ENCODE assay signal across 8 mouse cellular contexts in the genomic region with DNA sequence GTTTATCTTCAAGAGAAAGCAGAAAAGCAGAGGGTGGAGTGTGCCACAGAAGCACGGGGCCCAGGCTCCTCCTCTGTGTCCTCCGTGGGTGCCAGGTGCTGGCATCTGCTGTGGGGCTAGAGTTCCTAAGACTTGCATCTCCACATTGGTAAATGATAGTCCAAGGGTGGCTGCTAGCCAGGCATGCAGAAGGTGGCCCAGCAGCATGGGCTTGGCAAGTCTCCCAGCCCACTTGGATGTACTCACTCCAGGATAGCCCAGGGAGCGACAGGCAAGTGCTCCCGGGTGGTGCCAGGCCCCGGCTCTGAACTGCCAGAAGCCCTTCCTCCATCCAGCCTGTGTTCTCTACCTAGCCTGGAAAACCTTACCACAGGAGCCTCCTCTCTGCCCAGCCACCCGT.
A peak's percentile ranks its signal among the peaks of the same experiment; 100 is the strongest.
DNase-seq lines count a peak whose midpoint lies in the region; ATAC-seq and TF ChIP-seq lines count a peak whose summit lies in the region.

No protein-coding gene starts in this region.

- no peak overlapping the region for H3K27ac ChIP-seq in embryonic facial prominence, embryonic 14.5 days (replicated peaks; ENCODE audit: low read depth, low read length)
- H3K27ac ChIP-seq in embryonic facial prominence, embryonic 10.5 days (replicated peaks) = no peak overlapping the region
- peak overlapping the region; percentile 60; the same call in 1 of the 2 replicates for H3K27ac ChIP-seq in heart, embryonic 10.5 days
- 0 out of 2 replicates have a peak overlapping the region, but pooled peaks have one; percentile 20 for H3K27ac ChIP-seq in lung, postnatal 0 days (ENCODE audit: low read length)

- ATAC-seq in embryonic facial prominence, embryonic 14.5 days (ENCODE audit: low read depth) = peak; percentile 54; the same call in 1 of the 2 replicates
- peak; percentile 13; the same call in 1 of the 2 replicates for ATAC-seq in lung, postnatal 0 days
- ATAC-seq in granulocyte monocyte progenitor cell, adult 5-6 weeks (replicated peaks; ENCODE audit: poor library complexity, severe bottlenecking) = no peak

- no peak overlapping the region for H3K4me2 ChIP-seq in embryonic facial prominence, embryonic 14.5 days (ENCODE audit: low read depth, low read length)
- H3K4me2 ChIP-seq in lung, postnatal 0 days (replicated peaks; ENCODE audit: low read depth, low read length) = no peak overlapping the region

- no peak for TF ChIP-seq CTCF in lung, postnatal 0 days (IDR thresholded peaks at IDR 0.05)

- H3K4me1 ChIP-seq in embryonic facial prominence, embryonic 14.5 days (ENCODE audit: control insufficient read depth, insufficient read depth, low read length) = peaks cover 36% of the 10 kb centered on the region
- peaks cover 10% of the 10 kb centered on the region for H3K4me1 ChIP-seq in embryonic facial prominence, embryonic 10.5 days
- peaks cover 15% of the 10 kb centered on the region; the same call in 1 of the 2 replicates for H3K4me1 ChIP-seq in heart, embryonic 10.5 days
- H3K4me1 ChIP-seq in lung, postnatal 0 days (ENCODE audit: insufficient read depth, low read depth, low read length) = peaks cover 24% of the 10 kb centered on the region

- 52% methylated on average over 6 of the region's 6 CpGs for WGBS in embryonic facial prominence, embryonic 14.5 days
- WGBS in embryonic facial prominence, embryonic 10.5 days = 88% methylated on average over 6 of the region's 6 CpGs
- WGBS in heart, embryonic 10.5 days = 83% methylated on average over 6 of the region's 6 CpGs
- WGBS in lung, postnatal 0 days = 31% methylated on average over 6 of the region's 6 CpGs

- peak; percentile 73 for DNase-seq in embryonic facial prominence, embryonic 14.5 days (ENCODE audit: low spot score)
- DNase-seq in embryonic facial prominence, embryonic 10.5 days (ENCODE audit: low spot score) = no peak
- DNase-seq in ovary, postnatal 36 days (ENCODE audit: low spot score) = peak; percentile 41
- no peak for DNase-seq in ovary, postnatal 10 days (ENCODE audit: low spot score)
- no peak for DNase-seq in heart, embryonic 10.5 days (ENCODE audit: low spot score)
- peak; percentile 48 for DNase-seq in lung, postnatal 0 days (ENCODE audit: low spot score)
- no peak for DNase-seq in frontal cortex, postnatal 14 days (ENCODE audit: low spot score in 2 of 2)

- peaks cover 9% of the 10 kb centered on the region; the same call in 1 of the 2 replicates for H3K36me3 ChIP-seq in embryonic facial prominence, embryonic 14.5 days (ENCODE audit: control insufficient read depth, insufficient read depth, low read length)
- peaks cover 40% of the 10 kb centered on the region for H3K36me3 ChIP-seq in embryonic facial prominence, embryonic 10.5 days (replicated peaks)
- H3K36me3 ChIP-seq in heart, embryonic 10.5 days = peaks cover 31% of the 10 kb centered on the region
- H3K36me3 ChIP-seq in lung, postnatal 0 days (ENCODE audit: insufficient read depth, low read length) = no peaks in the 10 kb centered on the region

- TF ChIP-seq EP300 in lung, postnatal 0 days (IDR thresholded peaks at IDR 0.05) = no peak

- no peak overlapping the region for H3K4me3 ChIP-seq in embryonic facial prominence, embryonic 14.5 days (ENCODE audit: low read depth, low read length)
- H3K4me3 ChIP-seq in embryonic facial prominence, embryonic 10.5 days = no peak overlapping the region
- H3K4me3 ChIP-seq in heart, embryonic 10.5 days = no peak overlapping the region
- no peak overlapping the region for H3K4me3 ChIP-seq in lung, postnatal 0 days (ENCODE audit: low read depth, low read length)

- H3K27me3 ChIP-seq in embryonic facial prominence, embryonic 14.5 days (replicated peaks; ENCODE audit: control insufficient read depth, insufficient read depth, low read length) = no peaks in the 10 kb centered on the region
- H3K27me3 ChIP-seq in embryonic facial prominence, embryonic 10.5 days (replicated peaks; ENCODE audit: low read depth, poor library complexity, severe bottlenecking) = no peaks in the 10 kb centered on the region
- no peaks in the 10 kb centered on the region for H3K27me3 ChIP-seq in heart, embryonic 10.5 days (ENCODE audit: insufficient read depth, poor library complexity, severe bottlenecking)
- no peaks in the 10 kb centered on the region for H3K27me3 ChIP-seq in lung, postnatal 0 days (replicated peaks; ENCODE audit: insufficient read depth, low read length)

- no peak overlapping the region for H3K9ac ChIP-seq in embryonic facial prominence, embryonic 14.5 days (ENCODE audit: low read depth, low read length)
- no peak overlapping the region for H3K9ac ChIP-seq in lung, postnatal 0 days (replicated peaks; ENCODE audit: low read depth)

- H3K9me3 ChIP-seq in embryonic facial prominence, embryonic 14.5 days (ENCODE audit: control insufficient read depth, low read length) = no peaks in the 10 kb centered on the region
- no peaks in the 10 kb centered on the region for H3K9me3 ChIP-seq in embryonic facial prominence, embryonic 10.5 days
- no peaks in the 10 kb centered on the region for H3K9me3 ChIP-seq in heart, embryonic 10.5 days
- no peaks in the 10 kb centered on the region for H3K9me3 ChIP-seq in lung, postnatal 0 days (ENCODE audit: low read length)

Comparison
In these comparisons a context has a peak if more than half of its experiments do, and no peak if none do; other contexts are left out.
1. DNase-seq: peak in embryonic facial prominence, embryonic 14.5 days (single experiment), ovary, postnatal 36 days (single experiment) and lung, postnatal 0 days (single experiment); none in embryonic facial prominence, embryonic 10.5 days (single experiment), ovary, postnatal 10 days (single experiment), heart, embryonic 10.5 days (single experiment) and frontal cortex, postnatal 14 days (0 of 2).
2. H3K27ac ChIP-seq: peak in heart, embryonic 10.5 days (single experiment) and lung, postnatal 0 days (single experiment); none in embryonic facial prominence, embryonic 14.5 days (single experiment) and embryonic facial prominence, embryonic 10.5 days (single experiment).